Mouse (Mus musculus) spleen, adult 18-20 months (tissue): ENCODE measurements at regions not wholly inside any gene's neighbourhood (a gene's known extent, or its start where the extent isn't known, plus 50 kb on each side); places are given as distances from the start of the nearest gene placed in this dataset.

ENCODE experiments used
- DNase-seq, 2 experiments: peaks; one replicate each; pipeline ENCODE4 v3.0.0; 2022; ENCODE audit warnings: mixed read lengths in 2 of 2

DNA sequence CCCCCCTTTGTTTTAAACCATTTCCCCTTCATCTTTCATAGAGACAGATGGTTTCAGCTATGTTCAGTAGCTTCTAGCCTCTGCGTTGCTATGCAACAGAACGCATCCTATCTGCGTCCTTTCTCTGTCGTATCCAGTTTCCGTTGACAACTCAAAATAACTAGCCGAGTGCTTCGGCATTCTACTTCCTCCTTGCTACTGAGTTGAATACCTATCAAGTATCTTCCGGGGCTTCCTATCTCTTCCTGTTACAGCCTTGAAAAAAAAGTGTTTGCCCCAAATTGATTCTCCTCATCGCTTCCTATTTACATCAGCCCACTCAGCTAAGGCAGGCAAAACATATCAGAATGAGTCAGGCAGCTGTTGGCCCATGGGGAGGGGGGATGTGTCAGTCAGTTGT lies 114.5 kb upstream of the Nr5a2 start:
- no peak for DNase-seq

DNA sequence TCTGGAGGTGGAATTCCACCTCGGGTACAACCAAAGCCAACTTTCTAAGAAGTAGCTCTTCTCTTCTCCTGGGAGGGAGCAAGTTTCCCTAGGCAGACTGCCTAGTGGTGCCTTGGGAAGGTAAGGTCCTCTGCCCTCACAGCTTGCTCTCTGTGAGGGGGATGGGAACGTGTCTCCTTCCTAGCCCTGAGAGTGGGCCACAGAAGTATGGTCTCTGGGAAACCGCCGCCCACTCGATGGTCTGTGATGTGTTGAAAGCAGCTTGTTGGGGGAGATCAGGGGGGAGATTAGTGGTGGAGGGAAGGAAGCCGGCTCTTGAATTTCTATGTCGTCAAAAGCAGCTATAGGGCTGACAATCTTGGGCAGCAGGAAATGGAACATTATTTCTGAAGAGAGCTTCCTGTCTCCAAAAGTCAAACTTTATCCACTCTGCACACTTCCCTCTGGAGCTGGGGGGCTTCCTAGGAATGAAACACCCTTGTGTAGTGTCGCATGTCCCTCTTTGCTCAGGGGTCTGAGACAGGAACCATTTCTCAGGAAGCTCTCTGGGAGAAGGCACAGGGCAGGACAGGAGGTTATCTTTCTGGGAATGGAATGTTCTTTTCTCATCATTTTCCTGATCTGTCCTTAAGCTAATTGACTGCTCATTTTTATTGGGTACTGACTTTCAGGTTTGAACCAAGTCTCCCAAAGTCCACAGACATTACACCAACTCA lies 113.8 kb upstream of the Nr5a2 start:
- no peak for DNase-seq

DNA sequence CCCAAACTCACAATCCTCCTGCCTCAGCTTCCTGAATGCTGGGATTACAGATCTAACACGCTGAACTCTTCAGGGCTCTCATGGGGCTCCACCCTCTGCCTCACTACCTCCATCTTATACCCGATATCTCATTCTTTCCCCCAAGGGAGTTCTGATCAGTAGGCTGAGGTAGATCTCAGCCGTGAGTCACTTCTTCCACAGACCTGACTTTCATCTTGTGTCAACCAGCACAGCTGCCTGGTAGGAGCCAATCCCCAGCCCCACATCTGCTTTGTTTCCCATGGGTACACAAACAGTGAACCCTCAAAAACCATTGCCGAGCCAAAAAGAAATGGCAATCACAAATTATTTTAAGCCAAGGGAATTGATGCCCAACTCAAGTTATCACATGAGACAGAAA lies 100.7 kb upstream of the Nr5a2 start:
- DNase-seq = no peak

DNA sequence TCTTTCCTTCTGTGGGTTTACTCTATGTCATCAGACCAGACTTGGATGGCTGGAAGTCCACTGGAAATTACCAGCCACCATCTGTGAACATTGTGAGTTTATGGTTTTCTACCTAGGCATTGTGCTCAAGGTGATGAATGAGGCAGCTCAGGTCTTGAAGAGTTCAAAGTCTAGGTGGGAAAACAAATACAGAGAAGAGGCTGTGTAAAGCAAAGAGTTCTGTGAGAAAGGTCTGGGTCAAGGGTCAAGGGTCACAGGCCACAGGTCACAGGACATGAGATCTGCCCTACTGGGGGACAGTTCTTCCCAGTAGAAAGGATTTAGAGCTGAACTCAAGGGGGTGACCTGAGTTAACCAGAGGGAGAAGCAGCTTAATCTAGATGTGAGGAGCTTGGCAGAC lies 92.9 kb upstream of the Nr5a2 start:
- no peak for DNase-seq

DNA sequence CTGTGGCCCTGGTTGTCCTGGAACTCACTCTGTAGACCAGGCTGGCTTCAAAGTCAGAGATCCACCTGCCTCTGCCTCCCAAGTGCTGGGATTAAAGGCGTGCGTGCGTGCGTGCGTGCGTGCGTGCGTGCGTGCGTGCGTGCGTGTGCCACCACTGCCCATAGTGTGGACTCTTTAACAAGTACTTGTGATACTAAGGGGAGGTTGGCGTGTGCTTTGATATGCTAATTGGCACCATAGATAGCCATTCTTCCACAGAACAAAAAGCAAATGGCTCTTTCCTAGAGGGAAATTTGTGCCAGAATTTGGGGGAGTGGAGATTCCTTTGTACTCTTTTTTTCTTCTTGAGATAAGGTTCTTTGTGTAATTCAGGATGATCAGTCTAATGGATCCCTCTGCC lies 91.3 kb upstream of the Nr5a2 start:
- no peak for DNase-seq

DNA sequence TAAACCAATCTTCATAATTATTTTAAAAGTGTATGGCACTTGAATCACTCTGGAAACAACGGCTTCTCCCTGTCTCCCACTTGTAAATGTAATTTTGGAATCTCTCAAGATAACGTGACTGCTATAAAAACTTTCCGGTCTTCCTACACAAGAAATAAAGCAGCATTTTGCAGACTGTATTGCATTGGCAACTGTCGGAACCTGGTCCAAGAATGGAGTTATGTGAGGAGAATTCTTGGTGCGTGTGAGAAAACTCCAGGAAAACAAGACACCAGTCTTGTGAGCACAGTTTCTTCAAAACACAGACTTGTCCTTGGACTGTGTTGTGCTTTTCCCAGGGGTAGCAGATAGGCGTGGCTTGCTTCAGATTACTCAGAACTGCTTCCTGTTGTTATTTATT lies 83.8 kb upstream of the Nr5a2 start:
- DNase-seq = no peak

DNA sequence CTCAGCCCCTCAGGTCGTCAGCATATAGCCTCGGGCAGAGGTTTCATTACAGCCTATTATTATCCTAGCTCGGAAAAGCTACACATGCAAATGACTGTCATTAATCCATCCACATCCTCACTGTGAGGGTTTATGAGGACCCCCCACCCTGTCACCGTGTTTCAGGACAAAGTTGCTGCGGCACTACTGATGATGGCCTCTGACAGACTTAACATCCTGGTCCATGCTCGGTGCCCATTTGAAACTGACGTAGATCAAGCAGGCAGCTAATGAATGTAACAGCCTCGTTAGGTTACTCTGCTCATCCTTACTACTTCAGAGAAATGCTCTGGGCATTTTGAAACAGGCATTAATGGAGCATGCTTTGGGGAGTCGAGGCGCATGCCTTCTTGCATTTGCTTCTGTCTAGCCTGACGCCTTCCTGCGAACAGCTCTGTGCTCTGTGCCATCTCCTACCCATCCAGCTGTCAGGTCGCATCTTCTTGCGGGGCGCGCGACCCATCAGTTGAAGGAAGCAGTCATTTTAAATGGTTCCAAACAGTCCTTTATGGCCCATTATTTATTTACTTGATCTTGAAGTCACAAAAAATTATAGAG lies 82.3 kb upstream of the Nr5a2 start:
- DNase-seq = no peak

DNA sequence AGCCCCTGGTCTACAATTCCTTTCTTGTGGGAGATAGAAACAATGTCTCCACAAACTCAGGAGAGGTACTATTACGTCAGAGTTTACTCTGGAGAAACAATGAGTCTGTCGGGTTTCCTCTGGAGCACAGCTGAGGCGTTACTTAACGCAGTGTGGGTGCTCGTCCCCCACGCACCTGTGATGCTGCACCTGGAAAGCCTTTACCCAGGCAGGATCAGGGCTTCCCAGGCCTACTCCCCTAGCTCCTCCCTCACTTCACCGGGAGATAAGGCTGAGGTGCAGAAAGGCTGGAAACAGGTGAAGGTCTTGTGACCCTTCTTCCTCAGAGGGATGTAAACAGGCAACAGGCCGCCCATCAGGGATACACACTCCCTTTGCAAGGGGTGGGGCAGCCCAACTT lies 80.7 kb upstream of the Nr5a2 start:
- no peak for DNase-seq

DNA sequence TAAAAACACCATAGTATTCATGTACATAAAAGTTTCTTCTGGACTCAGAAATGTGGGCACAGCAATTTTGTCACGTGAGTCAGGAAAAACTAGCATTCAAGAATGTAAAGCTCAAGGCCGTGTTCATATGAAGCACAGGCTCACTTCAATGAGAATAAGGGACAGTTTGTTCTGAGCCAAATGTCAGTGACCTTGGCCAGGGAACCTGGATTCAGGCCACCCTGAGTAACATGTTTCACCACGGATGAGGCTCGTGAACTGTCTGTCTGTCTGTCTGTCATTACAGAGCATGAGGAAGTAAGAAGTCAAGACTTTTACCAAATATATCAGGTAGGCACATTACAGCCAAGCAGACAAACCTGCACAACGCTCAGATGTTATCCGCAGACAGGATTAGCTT lies 74.3 kb upstream of the Nr5a2 start:
- no peak for DNase-seq

DNA sequence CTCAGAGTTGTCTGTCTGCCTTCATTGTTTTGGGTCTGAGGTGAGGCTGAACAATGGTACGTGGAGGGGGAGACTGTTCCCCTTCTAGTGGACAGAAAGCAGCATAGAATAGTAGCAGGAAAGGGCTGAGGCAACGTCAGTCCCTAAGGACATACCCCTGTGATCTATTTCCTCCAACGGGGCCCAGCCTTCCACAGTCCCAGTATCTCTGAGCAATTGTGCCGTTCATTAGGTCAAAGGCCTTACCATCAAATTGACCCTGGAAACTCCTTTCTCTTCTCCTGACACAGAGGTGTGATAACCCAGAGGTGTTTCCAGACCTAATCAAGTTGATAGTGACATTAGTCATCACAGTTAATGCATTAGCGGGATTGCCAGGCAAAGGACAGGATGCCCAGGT lies 73.4 kb upstream of the Nr5a2 start:
- no peak for DNase-seq

DNA sequence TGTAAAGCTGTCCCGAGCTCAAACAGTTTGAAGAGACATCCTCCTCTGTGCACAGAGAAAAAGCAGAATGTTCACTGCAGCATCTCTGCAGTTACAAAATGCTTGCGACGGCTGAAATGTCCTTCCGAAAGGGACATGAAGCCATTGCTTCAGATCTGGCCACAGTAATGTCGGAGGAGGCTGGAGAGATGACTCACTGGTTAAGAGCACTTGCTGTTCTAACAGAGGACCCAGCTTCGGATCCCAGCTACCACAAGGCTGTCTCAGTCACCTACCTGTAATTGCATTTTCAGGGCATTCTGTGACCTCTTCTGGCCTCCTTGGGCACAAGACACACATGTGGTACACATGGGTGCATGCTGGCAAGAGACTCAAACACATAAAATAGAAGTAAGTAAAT lies 63.5 kb upstream of the Nr5a2 start:
- DNase-seq = no peak

DNA sequence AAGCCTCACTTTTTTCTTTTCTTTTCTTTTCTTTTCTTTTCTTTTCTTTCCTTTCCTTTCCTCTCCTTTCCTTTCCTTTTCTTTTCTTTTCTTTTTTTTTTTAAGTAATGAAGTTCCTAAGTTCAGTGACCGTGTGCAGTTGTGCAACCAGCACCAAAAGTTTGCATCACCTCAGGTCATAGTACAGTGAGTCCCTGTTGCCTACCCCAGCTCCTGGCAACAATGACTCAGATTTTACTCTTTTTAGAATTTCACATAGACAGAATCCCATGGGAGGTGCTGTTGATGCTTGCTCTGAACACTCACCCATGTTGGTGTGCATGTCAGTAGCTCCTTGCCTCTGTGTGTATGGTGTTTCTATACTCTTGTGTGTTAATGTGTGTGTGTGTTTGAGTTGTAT lies 60.3 kb upstream of the Nr5a2 start:
- DNase-seq = no peak

DNA sequence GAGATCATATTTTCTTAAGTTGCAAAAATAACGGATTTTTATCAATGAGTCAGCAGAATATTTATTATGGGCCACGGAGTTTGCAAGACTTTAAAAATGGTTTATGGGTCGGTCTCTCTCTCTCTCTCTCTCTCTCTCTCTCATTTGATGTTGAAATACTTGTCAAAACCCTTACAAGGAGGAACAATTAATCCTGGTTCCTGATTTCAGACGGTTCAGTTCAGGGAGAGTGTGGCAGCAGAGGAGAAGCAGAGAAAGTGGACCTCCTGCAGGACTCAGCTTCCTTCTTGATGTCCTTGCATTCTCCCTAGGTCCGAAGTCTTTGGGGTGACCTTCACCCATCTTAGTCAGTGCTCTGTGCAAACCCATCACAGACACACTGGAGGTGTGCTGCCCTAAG lies 57.4 kb upstream of the Nr5a2 start:
- no peak for DNase-seq

DNA sequence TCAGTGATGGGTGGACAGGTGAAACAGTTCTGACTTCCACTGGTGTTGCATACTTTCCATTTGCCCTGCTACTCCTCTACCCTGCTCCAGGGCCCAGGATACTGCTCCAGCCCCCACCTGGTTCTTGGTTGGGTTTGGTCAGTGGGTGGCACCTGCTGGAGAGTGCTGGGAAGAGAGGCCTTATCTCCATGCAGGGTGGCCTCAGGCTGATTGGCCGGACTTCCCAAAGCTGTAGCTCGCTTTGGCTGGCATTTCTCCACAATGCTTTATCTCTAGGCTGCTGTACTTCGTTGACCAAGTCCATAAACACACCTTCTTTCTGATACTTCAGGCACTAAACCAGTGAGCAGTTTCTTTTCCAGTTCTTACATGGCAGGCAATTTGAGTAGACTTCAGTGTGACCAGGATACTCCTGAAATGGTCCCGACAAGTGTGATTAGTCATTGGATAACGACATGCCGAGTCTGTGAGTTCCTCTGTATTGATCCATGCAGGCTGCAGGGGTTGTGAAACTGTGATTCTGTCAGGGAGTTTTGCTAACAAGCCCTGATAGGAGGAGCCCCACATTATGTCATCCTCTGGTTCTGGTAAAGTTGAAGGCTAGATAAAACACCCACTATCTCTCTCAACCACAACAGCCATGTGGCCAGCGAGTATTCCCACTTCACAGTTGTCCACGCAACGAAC lies 50.1 kb upstream of the Nr5a2 start:
- DNase-seq = no peak
